Mouse (Mus musculus): Measurements from ENCODE around the gene Prss44.

- TF ChIP-seq MYOG (IDR thresholded peaks at IDR 0.05; ENCODE audit: control insufficient read depth in 1 of 3, insufficient read depth in 1 of 3, insufficient read length in 2 of 3, low read depth in 2 of 3) (no peak), CEBPB (IDR thresholded peaks at IDR 0.05; ENCODE audit: insufficient read depth, poor library complexity, severe bottlenecking) (no peak), POLR2AphosphoS2 (IDR thresholded peaks at IDR 0.05; ENCODE audit: insufficient read length, low read depth) (no peak), E2F4 (IDR thresholded peaks at IDR 0.05; ENCODE audit: insufficient read depth) (no peak), MYOD1 (IDR thresholded peaks at IDR 0.05; ENCODE audit: control insufficient read depth in 1 of 3, insufficient read length in 2 of 3, low read depth in 2 of 3) (no peak), POLR2A (IDR thresholded peaks at IDR 0.05; ENCODE audit: insufficient read length, low read depth) (no peak), USF1 (IDR thresholded peaks at IDR 0.05; ENCODE audit: low read depth) (no peak), MAX (IDR thresholded peaks at IDR 0.05; ENCODE audit: low read depth) (no peak), TCF12 (IDR thresholded peaks at IDR 0.05; ENCODE audit: insufficient read depth, poor library complexity, severe bottlenecking) (no peak)
Measured at GRCm38 (mm10) chr9:110779242-110779913, 34.4 kb upstream of the Prss44 start.
